Mouse (Mus musculus): ENCODE data around the gene Med25.
"Not testable (repeated sequence)": the region's sequence is repeated elsewhere in the genome, so short reads cannot be mapped to it uniquely, and the experiment has no call there.

Med25 gene

DNA sequence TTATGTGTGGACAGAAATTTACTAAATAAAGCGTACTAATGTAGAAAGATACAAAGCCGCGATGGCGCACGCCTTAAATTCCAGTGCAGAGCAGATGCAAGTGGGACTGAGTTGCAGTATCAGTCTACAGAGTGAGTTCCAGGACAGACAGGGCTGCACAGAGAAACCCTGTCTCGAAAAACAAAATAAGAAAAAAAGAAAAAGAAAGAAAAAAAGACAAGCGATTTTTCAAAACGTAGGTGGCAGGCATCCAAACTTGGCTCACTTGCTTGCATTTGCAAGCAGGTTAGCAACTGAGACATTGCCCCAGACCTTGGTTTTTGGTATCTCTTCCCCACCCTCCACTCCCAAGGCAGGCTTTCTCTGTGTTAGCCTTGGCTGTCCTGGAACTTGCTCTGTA is 685 bp upstream of the Med25 start:
- in situ Hi-C loops (cut with MboI): no loop called here

DNA sequence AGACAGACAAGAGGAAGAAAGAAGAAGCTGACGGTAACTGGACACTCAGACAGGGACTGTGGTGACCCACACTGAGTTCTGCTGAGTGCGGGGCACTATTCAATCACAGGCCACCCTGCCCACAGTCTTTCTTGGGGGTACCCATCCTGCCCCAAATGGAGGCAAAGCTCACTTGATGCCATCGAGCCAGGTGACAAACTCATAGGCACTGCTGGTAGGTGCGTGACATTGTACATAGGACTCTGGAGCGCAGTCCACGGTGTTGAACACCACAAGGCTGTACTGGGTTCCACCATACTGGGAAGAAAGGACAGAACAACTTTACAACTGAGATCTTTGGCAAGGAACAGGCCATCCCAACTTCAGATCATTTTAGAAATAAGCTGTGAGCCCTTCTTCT is 901 bp downstream of the Med25 start:
- in situ Hi-C loops (cut with MboI): no loop called here

GRCm38 (mm10) chr7:44890737-44891136 is 1.8 kb downstream of the Med25 start:
- in situ Hi-C loops (cut with MboI): no loop called here

DNA sequence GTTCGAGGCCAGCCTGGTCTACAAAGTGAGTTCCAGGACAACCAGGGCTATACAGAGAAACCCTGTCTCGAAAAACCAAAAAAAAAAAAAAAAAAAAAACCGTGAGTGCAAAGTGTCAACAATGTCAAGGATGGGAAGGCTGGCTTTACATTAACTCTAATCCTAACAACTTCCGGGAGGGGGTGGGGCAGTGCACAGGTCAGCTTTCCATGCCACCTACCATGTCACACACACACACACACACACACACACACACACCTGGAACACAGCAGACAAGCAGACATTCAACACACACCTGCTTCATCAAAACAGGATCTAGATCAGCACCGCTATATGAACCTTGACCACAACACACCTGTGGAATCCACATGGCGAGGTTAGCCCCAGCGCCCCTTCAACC is 2.3 kb downstream of the Med25 start:
- in situ Hi-C loops (cut with MboI): no loop called here

GRCm38 (mm10) chr7:44888256-44889105 is 4.0 kb downstream of the Med25 start:
- in situ Hi-C loops (cut with MboI): no loop called here

GRCm38 (mm10) chr7:44886964-44887363 is 5.5 kb downstream of the Med25 start:
- in situ Hi-C loops (cut with MboI): no loop called here

GRCm38 (mm10) chr7:44884637-44885036 is 7.9 kb downstream of the Med25 start:
- in situ Hi-C loops (cut with MboI): no loop called here

DNA sequence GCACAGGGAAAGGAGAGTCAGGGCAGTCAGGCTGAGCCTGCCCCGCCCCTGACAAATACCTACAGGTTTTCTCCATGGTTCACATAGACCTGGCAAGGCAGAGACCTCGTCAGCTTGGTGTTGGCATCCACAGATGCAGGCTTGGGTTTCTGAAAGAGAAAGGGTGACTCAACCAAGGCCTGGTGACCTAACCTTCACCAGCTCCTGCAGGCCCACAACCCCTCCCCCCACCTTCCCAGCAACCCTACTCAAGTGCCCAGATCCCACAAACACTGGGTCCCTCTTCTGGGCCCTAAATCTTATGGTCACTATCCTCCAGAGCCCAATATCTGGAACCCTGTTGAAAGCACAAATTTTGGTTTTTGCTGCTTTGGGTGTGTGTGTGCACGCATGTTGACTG is 9.5 kb downstream of the Med25 start:
- in situ Hi-C loops (cut with MboI): no loop called here

DNA sequence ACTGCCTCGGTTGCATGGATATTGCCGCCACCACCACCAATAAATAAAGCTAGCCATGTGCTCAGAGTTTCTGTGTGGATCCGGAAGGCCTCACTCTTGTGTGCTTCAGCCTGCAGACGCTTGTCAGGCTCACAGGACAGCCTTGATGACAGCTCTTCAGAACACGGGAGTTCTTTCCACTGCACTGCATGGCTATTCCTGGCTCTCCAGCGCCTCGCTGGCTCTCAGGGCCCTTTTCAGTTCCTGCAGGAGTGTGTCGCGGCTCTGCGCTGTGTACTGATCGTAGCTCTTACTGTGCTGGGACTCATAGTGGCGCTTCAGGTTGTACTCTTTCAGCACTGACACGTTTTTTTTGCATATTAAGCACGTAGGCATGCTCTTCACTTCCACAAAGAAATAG is 14.7 kb downstream of the Med25 start:
- in situ Hi-C loops (cut with MboI): no loop called here

GRCm38 (mm10) chr7:44871774-44872173 is 20.7 kb downstream of the Med25 start:
- in situ Hi-C loops (cut with MboI): not testable (repeated sequence)

GRCm38 (mm10) chr7:44871181-44871580 is 21.3 kb downstream of the Med25 start:
- in situ Hi-C loops (cut with MboI): no loop called here

- in situ Hi-C loops (cut with MboI): no loop called here
These were observed 21.9 kb downstream of the Med25 start for GRCm38 (mm10) chr7:44870614-44871013.

GRCm38 (mm10) chr7:44869697-44870528 is 22.6 kb downstream of the Med25 start, which contains the start of gene Ptov1:
Gene Ptov1 (minus strand): TSS chr7:44869788.
- in situ Hi-C loops (cut with MboI): no loop called here

DNA sequence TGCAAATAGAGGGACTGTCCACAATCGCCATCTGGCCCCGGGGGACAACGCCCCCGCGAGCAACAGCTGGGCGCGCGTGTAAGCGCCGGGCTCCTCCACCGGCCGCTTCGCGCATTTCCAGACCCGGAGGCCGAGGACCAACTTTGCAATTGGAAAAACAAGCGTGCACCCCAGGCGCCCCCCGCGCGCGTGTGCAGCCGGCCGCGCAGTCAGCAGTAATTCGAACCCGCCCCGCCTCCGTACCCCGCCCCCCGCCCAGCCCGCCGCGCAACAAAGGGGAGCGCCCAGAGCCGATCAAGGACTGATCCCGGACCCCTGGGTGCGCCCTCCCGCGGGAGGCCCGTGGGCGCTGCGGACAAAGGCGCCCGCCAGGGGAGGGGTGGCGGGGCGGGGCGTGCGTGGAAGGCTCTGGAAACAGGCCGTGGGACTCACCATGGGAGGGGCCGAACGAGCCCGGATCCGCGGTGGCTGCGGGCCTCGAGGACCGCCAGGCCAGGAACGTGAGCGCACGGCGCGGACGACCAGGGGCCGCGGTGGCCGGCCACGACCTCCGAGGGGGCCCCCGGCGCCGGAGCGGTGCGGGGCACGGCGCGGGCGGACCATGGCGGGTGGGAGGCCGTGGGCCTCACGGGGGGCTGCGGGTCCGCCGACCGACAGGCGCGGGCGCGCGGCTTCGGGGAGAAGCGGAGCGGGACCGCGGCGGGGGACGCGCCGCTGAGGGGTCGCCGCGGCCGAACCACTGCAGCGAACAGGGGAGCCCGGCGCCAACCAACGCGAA is 23.4 kb downstream of the Med25 start:
- in situ Hi-C loops (cut with MboI): no loop called here

- in situ Hi-C loops (cut with MboI): no loop called here
These were observed 24.0 kb downstream of the Med25 start for GRCm38 (mm10) chr7:44868465-44868864.

DNA sequence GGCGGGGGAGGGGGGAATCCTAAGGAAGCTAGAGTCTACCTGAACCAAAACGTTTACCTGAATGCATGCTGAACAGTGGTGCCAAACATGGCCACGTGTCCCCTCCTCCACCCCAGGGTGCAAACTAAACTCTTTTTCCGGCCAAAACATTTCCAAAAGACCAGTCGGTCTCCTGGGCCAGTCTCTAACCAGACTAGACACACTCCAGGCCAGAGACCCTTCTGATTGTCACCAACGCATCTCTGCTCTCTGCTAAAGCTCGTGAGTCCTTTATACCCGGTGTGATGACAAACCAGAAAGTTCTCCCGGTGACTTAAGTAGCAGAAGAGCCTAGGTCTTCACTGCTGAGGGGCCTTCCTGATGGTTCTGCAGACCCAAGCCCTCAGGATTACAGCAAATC is 24.7 kb downstream of the Med25 start:
- in situ Hi-C loops (cut with MboI): no loop called here

DNA sequence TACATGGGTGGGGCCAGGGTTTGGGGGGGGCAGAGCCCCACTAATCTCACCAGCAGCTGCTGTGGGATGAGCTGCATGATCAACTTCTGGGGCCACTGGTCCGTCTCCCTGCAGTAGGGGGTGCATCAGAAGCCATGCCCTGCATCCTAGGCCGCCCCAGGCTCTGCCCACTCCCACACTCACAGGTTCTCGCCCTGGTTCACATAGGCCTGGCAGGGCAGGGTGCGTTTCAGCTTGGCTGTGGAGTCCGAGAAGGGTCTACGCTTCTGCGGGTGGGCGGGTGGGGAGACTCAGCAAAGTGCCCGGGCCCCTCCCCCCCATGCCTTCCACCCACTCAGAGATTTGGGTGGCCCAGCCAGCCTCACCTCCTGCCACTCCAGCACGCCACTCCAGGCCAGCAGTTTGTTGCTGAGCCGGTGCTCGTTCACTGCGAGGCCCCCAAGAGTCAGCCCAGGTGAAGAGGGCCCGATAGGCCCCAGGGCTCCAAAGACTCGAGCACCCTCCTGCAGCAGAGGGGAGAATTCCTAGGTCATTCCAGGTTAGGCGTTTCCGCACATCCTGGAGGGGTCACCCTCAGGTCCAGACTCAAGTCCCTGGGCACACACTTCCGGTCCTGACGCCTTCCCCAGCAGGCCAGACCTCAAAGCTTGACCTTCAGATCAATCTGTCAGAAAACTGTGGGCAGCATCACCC is 25.4 kb downstream of the Med25 start:
- in situ Hi-C loops (cut with MboI): no loop called here

GRCm38 (mm10) chr7:44866276-44867009 is 26.1 kb downstream of the Med25 start:
- in situ Hi-C loops (cut with MboI): no loop called here

DNA sequence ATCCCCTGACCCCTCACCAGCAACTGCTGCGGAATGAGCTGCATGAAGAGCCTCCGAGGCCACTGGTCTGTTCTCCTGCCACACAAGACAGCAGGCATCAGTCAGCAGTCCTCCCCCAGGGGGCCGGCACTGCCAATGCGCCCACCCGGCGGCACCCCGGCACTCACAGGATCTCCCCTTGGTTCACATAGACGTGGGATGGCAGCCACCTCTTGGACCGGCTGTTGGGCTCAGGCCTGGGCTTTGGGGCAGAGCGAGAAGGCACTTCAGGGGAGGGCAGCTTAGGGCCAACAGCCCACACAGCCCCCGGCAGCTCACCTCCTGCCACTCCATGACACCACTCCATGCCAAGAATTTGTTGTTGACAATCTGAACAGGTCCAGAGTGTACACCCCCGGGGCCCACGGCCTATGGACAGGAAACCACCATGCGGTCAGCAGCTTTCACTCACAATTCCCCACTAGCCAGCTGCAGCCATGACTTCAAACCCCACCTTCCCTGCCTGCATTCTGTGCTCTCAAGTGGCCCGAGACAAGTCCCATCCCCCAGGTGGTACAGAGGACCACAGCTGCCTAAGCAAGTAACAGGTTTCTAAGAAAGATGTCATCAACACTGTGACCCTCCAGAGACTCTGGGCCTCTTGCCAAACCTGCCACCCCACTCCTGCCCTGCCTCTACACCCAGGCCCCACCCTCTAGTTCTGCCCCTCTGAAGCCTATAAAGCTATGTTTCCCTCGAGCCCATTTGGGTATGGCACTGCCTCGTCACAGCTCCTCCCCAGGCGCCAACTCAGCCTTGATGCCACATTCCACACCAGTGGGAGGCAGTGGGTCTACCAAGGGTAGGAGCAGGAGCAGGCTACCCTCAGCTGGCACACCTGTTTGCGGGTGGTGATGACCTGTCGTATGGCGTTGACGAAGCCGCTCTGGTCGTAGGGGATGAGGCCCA is 27.6 kb downstream of the Med25 start:
- in situ Hi-C loops (cut with MboI): no loop called here
